Mouse (Mus musculus): ENCODE measurements around the gene Ccl11.

- no peak for TF ChIP-seq CTCF (conservative IDR thresholded peaks at IDR 0.05; ENCODE audit: low read length)
- TF ChIP-seq NANOG (IDR thresholded peaks at IDR 0.05; ENCODE audit: borderline replicate concordance, low read length), result no peak
- no peak for TF ChIP-seq POU5F1 (IDR thresholded peaks at IDR 0.05; ENCODE audit: borderline replicate concordance, low read length)
Observed at GRCm38 (mm10) chr11:82022504-82023056, 35.0 kb upstream of the Ccl11 start.

Data from E14TG2a.4 (cell line).